Mouse (Mus musculus) myocyte (in vitro differentiated cells): ENCODE data around the gene Tlr9. TPM values are rescaled to one million over a fixed set of nuclear protein-coding genes. Genes with fewer than 3 reads are reported as not detected.
A peak's percentile ranks its signal among the peaks of the same experiment; 100 is the strongest.

Experiments
- H3K27me3 ChIP-seq: one replicate; pipeline ENCODE4 v1.6.1; 2011; ENCODE audit not compliant: control insufficient read depth, insufficient read depth, insufficient read length
- H3K36me3 ChIP-seq: one replicate; pipeline ENCODE4 v1.6.1; 2011; ENCODE audit not compliant: control insufficient read depth, insufficient read depth
- H3K4me2 ChIP-seq: one replicate; pipeline ENCODE4 v1.6.1; 2011; ENCODE audit warnings: low read depth, control low read depth
- H3K4me3 ChIP-seq: one replicate; pipeline ENCODE4 v1.5.1; 2011; ENCODE audit warnings: mild to moderate bottlenecking, control low read depth, moderate library complexity
- H3K79me2 ChIP-seq: one replicate; pipeline ENCODE4 v1.6.1; 2011; ENCODE audit not compliant: control insufficient read depth, insufficient read depth
- H3ac ChIP-seq: one replicate; pipeline ENCODE4 v1.6.1; 2011; ENCODE audit not compliant: control insufficient read depth, insufficient read length
- CEBPB ChIP-seq: IDR thresholded peaks from 2 replicates; pipeline ENCODE4 v1.6.1; 2011; ENCODE audit warnings: mild to moderate bottlenecking, moderate library complexity; ENCODE audit not compliant: poor library complexity, insufficient read depth, severe bottlenecking
- E2F4 ChIP-seq: IDR thresholded peaks from one replicate; pipeline ENCODE4 v1.6.1; 2011; ENCODE audit warnings: mild to moderate bottlenecking, control low read depth, moderate library complexity; ENCODE audit not compliant: insufficient read depth
- MAX ChIP-seq: IDR thresholded peaks from one replicate; pipeline ENCODE4 v1.6.1; 2011; ENCODE audit warnings: low read depth, mild to moderate bottlenecking, control low read depth
- MYOD1 ChIP-seq, 3 experiments: IDR thresholded peaks; one replicate each; pipeline ENCODE4 v1.6.1; 2011; ENCODE audit warnings: control low read depth in 2 of 3, low read depth in 2 of 3, mild to moderate bottlenecking in 2 of 3, moderate library complexity in 1 of 3; ENCODE audit not compliant: insufficient read length in 2 of 3, control insufficient read depth in 1 of 3
- MYOG ChIP-seq, 3 experiments: IDR thresholded peaks; one replicate each; pipeline ENCODE4 v1.6.1; 2011; ENCODE audit warnings: control low read depth in 2 of 3, low read depth in 2 of 3, mild to moderate bottlenecking in 2 of 3; ENCODE audit not compliant: insufficient read length in 2 of 3, control insufficient read depth in 1 of 3, insufficient read depth in 1 of 3
- POLR2A ChIP-seq: IDR thresholded peaks from one replicate; pipeline ENCODE4 v1.6.1; 2011; ENCODE audit warnings: low read depth, mild to moderate bottlenecking, control low read depth, moderate library complexity; ENCODE audit not compliant: insufficient read length
- POLR2AphosphoS2 ChIP-seq: IDR thresholded peaks from one replicate; pipeline ENCODE4 v1.6.1; 2011; ENCODE audit warnings: low read depth, control low read depth; ENCODE audit not compliant: insufficient read length
- REST ChIP-seq: IDR thresholded peaks from one replicate; pipeline ENCODE4 v1.6.1; 2011; ENCODE audit warnings: mild to moderate bottlenecking, control low read depth, moderate library complexity; ENCODE audit not compliant: insufficient read depth, insufficient read length
- SRF ChIP-seq: IDR thresholded peaks from one replicate; pipeline ENCODE4 v1.6.1; 2011; ENCODE audit warnings: low read depth; ENCODE audit not compliant: control insufficient read depth, insufficient read length
- TCF12 ChIP-seq: IDR thresholded peaks from one replicate; pipeline ENCODE4 v1.6.1; 2011; ENCODE audit warnings: mild to moderate bottlenecking, control low read depth; ENCODE audit not compliant: poor library complexity, insufficient read depth, severe bottlenecking
- TCF3 ChIP-seq: IDR thresholded peaks from one replicate; pipeline ENCODE4 v1.6.1; 2011; ENCODE audit warnings: low read depth, control low read depth; ENCODE audit not compliant: insufficient read length
- USF1 ChIP-seq: IDR thresholded peaks from one replicate; pipeline ENCODE4 v1.6.1; 2011; ENCODE audit warnings: low read depth, mild to moderate bottlenecking, control low read depth, moderate library complexity
- polyA plus RNA-seq: library from polyadenylated mRNA; unstranded; fragments of >200 nt; fragmentation: generic; extraction: Trizol; gene quantifications from one replicate; pipeline ENCODE4 v1.2.1, GENCODE M21; 2012; ENCODE audit warnings: missing spikeins

Tlr9 gene
- polyA plus RNA-seq, 1 experiment: not detected

DNA sequence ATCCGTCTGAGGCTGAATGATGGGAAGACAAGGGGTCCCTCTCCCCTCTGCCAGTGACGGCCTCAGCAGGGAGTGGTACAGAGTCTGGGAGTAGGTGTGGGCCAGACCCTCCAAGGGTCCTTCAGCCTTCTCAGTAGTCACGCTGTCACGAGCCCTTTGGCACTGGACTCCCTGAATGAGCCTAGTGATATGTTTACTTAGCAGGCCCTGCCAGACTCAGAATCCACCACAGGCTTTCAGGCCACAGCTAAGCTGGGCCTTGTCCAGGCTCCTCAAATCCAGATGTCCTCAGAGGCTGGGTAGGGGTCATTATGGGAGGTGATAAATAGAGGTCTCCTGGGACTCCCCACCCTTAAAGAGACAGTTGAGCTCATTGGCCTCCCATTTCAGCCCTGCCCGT lies 14.2 kb upstream of the Tlr9 start:
- Histone ChIP-seq H3ac (no peak overlapping the region), H3K4me3 (peak overlapping the region; percentile 25), H3K79me2 (peaks cover 12% of the 10 kb centered on the region), H3K4me2 (peak overlapping the region; percentile 66), H3K36me3 (peaks cover 4% of the 10 kb centered on the region), H3K27me3 (no peaks in the 10 kb centered on the region)
- TF ChIP-seq CEBPB: no peak
- TF ChIP-seq E2F4: no peak
- TF ChIP-seq MAX: no peak
- TF ChIP-seq TCF12: no peak
- no peak for TF ChIP-seq POLR2AphosphoS2
- TF ChIP-seq USF1: no peak
- TF ChIP-seq SRF: no peak
- TF ChIP-seq POLR2A: no peak
- no peak for TF ChIP-seq REST
- no peak for TF ChIP-seq MYOG (IDR thresholded peaks at IDR 0.05; ENCODE audit: control insufficient read depth in 1 of 3, insufficient read depth in 1 of 3, insufficient read length in 2 of 3, low read depth in 2 of 3)
- TF ChIP-seq MYOD1 (IDR thresholded peaks at IDR 0.05; ENCODE audit: control insufficient read depth in 1 of 3, insufficient read length in 2 of 3, low read depth in 2 of 3): no peak
- TF ChIP-seq TCF3: no peak

DNA sequence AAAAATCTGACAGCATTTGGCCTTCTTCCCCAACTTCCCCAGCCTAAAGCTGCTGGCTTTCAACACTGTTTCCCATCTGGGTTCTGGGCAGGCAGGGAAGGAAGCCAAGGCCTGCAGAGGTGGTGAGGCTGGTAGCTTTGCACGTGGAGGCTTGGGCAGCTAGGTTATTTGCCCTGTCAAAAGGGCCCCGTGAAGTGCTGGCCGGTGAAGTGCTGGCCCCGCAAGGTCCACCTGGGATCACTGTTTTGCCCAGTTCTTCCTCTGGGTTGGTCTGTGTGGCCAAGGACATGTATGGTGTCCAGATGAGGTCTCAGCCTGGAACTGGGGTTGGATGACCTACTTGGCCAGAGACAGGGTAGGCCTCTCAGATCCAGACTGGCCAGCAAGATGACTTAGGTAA lies 12.4 kb upstream of the Tlr9 start:
- no peak for TF ChIP-seq USF1
- no peak for TF ChIP-seq REST
- no peak for TF ChIP-seq CEBPB
- Histone ChIP-seq H3K36me3 (peaks cover 4% of the 10 kb centered on the region), H3K4me3 (no peak overlapping the region)

DNA sequence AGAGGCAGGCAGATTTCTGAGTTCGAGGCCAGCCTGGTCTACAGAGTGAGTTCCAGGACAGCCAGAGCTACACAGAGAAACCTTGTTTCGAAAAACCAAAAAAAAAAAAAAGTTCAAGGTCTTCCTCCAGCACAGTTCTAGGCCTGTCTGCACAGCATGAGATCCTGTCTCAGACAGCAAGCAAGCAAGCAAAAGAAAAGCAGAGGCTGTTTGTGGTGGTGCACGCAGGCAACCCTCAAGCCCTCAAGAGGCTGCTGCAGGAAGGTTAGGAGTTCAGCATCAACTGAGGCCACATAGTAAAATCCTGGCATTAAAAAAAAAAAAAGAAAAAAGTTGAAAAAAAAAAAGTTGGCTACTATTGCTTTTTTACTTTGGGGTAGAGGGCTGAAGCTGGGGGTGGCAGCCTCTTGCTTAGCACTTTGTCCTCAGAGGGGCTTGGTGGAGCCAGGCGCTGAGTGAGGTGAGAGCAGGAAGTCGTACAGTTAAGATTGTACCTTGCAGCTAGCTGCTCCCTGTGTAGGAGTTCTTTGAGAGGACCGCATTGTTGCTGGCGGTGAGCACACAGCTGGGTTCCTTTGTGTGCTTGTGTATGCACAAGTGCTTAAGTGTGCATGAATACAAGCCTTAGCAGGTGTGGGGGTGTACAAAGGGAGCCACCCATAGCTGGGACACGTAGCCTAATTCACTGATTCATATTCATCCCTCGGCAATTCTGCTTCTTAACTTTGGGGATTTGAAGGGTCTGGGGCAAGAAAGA lies 11.4 kb upstream of the Tlr9 start:
- no peak for TF ChIP-seq MAX
- TF ChIP-seq SRF: no peak
- no peak for TF ChIP-seq TCF12
- TF ChIP-seq E2F4: no peak
- no peak for TF ChIP-seq POLR2AphosphoS2
- no peak for TF ChIP-seq POLR2A
- TF ChIP-seq CEBPB: no peak
- no peak for TF ChIP-seq MYOD1 (IDR thresholded peaks at IDR 0.05; ENCODE audit: control insufficient read depth in 1 of 3, insufficient read length in 2 of 3, low read depth in 2 of 3)
- no peak for TF ChIP-seq MYOG (IDR thresholded peaks at IDR 0.05; ENCODE audit: control insufficient read depth in 1 of 3, insufficient read depth in 1 of 3, insufficient read length in 2 of 3, low read depth in 2 of 3)
- TF ChIP-seq USF1: no peak
- TF ChIP-seq TCF3: no peak
- no peak for TF ChIP-seq REST
- Histone ChIP-seq H3K4me3 (no peak overlapping the region), H3ac (no peak overlapping the region), H3K36me3 (peaks cover 4% of the 10 kb centered on the region), H3K27me3 (no peaks in the 10 kb centered on the region), H3K4me2 (no peak overlapping the region), H3K79me2 (peaks cover 12% of the 10 kb centered on the region)

More for the DNA sequence above, 12.4 kb upstream of the Tlr9 start:
- no peaks in the 10 kb centered on the region for H3K27me3 ChIP-seq
- no peak overlapping the region for H3ac ChIP-seq
- H3K4me2 ChIP-seq: no peak overlapping the region
- H3K79me2 ChIP-seq: peaks cover 12% of the 10 kb centered on the region

DNA sequence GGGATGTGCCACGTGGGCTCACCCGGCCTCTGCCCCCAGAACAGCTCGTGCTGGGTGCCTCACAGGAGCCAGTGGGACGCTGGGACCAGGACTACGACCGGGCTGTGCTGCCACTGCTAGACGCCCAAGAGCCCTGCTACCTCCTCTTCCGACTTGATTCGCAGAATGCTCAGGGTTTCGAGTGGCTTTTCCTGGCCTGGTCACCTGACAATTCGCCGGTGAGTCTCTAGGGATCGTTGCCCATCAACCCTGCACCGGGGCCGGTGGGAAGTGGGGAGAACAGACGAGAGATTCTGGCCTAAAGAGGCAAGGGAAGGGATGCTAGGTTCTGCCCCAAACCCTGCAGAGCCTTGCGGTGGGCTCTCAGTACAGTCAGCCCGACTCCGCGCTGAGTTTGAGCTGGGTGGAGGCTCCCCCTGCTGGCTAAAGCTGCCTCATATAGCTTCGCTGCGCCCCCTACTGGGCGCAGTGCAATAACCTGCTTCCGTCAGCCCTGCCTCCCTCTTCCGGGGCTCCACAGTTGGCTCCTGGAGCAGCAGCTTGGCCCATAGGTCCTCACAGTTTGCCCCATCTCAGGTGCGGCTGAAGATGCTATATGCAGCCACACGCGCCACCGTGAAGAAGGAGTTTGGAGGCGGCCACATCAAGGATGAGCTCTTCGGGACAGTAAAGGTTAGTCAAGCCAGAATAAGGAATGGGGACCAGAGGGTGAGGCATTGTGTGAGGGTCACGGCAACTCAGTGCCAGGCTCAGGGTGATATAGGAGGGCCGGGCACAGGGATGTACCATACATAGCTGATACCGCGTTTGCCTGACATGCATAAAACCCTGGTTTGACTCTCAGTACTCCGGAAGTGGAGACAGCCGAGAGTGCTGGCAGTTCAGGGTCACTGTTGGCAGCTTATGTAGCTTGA lies 10.5 kb upstream of the Tlr9 start:
- H3K4me2 ChIP-seq: peak overlapping the region; percentile 39
- no peak overlapping the region for H3K4me3 ChIP-seq
- TF ChIP-seq E2F4 (no peak), SRF (no peak), TCF12 (no peak), TCF3 (no peak), POLR2A (no peak), REST (no peak), CEBPB (no peak), MAX (no peak), USF1 (no peak), MYOD1 (IDR thresholded peaks at IDR 0.05; ENCODE audit: control insufficient read depth in 1 of 3, insufficient read length in 2 of 3, low read depth in 2 of 3) (no peak), MYOG (IDR thresholded peaks at IDR 0.05; ENCODE audit: control insufficient read depth in 1 of 3, insufficient read depth in 1 of 3, insufficient read length in 2 of 3, low read depth in 2 of 3) (no peak), POLR2AphosphoS2 (no peak)
- no peak overlapping the region for H3ac ChIP-seq
- H3K36me3 ChIP-seq: peaks cover 4% of the 10 kb centered on the region
- no peaks in the 10 kb centered on the region for H3K27me3 ChIP-seq
- peaks cover 12% of the 10 kb centered on the region for H3K79me2 ChIP-seq
